Mouse (Mus musculus): ENCODE results near the gene Eda2r.

DNA sequence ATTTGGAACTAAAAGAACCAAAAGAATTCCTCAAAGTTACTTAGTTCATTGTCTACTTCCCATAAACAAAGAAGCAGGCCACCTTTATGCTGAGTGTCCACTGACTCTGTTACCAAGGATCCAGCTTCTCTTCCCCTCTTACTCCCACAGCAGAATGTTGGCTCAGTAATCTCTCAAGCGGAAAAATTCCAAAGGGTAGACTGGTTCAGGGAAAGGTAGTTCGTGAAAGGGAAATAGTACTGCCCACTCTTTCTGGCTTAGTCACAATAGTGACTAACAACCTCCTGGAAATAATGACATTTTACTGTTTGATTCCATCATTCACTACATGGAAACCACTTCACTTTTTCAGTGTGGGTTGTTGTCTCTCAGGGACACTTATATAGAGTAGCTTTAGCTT lies 4.2 kb downstream of the Eda2r start:
- TF ChIP-seq POLR2A (IDR thresholded peaks at IDR 0.05; ENCODE audit: insufficient read depth, low read depth, low read length) (no peak), CTCF (IDR thresholded peaks at IDR 0.05; ENCODE audit: insufficient read depth, low read depth, low read length) (no peak)
